ENCODE assay signal across 20 mouse cellular contexts in genomic region chr13:57032871-57033270, GRCm38 (mm10).
A peak's percentile ranks its signal among the peaks of the same experiment; 100 is the strongest.
DNase-seq lines count a peak whose midpoint lies in the region; ATAC-seq and TF ChIP-seq lines count a peak whose summit lies in the region.
"Had no signal": no experiment of that assay in that cellular context is flagged by ENCODE, and none has a peak within 500 bp of the region (broad histone marks: within the 10 kb centered on the region; RNA-seq: fewer than 3 reads in every experiment).

No protein-coding gene starts in this region.

- H3K9ac ChIP-seq in kidney, postnatal 0 days (ENCODE audit: low read depth, low read length) = no peak overlapping the region
- H3K9ac ChIP-seq in limb, embryonic 11.5 days (ENCODE audit: low read length) = no peak overlapping the region
- H3K9ac ChIP-seq in limb, embryonic 12.5 days (replicated peaks) = no peak overlapping the region
- H3K9ac ChIP-seq: embryonic facial prominence, embryonic 13.5 days; heart, embryonic 12.5 days; hindbrain, embryonic 14.5 days had no signal

- no peak for TF ChIP-seq CTCF in kidney, postnatal 0 days (IDR thresholded peaks at IDR 0.05; ENCODE audit: low read depth)
- no peak for TF ChIP-seq CTCF in kidney, adult 2 months (conservative IDR thresholded peaks at IDR 0.05; ENCODE audit: insufficient read depth, insufficient read length, low read depth, low read length)

- no peaks in the 10 kb centered on the region for H3K4me1 ChIP-seq in kidney, postnatal 0 days (replicated peaks; ENCODE audit: insufficient read depth, low read length)
- H3K4me1 ChIP-seq in kidney, adult 2 months (ENCODE audit: control insufficient read depth, insufficient read depth, low read length) = no peaks in the 10 kb centered on the region
- no peaks in the 10 kb centered on the region for H3K4me1 ChIP-seq in limb, embryonic 11.5 days (ENCODE audit: control insufficient read depth, insufficient read depth, low read length)
- peaks cover 20% of the 10 kb centered on the region for H3K4me1 ChIP-seq in limb, embryonic 10.5 days
- H3K4me1 ChIP-seq in limb, embryonic 12.5 days (replicated peaks) = peaks cover 14% of the 10 kb centered on the region
- H3K4me1 ChIP-seq: heart, embryonic 12.5 days; hindbrain, embryonic 10.5 days had no signal

- H3K4me3 ChIP-seq in kidney, postnatal 0 days (replicated peaks; ENCODE audit: low read depth, low read length) = no peak overlapping the region
- H3K4me3 ChIP-seq in kidney, adult 2 months (ENCODE audit: insufficient read depth, low read depth, low read length) = no peak overlapping the region
- no peak overlapping the region for H3K4me3 ChIP-seq in limb, embryonic 11.5 days (ENCODE audit: low read depth, low read length)
- no peak overlapping the region for H3K4me3 ChIP-seq in limb, embryonic 10.5 days
- H3K4me3 ChIP-seq in limb, embryonic 12.5 days (replicated peaks) = no peak overlapping the region
- H3K4me3 ChIP-seq: embryonic facial prominence, embryonic 13.5 days; heart, adult 2 months; heart, embryonic 12.5 days; hindbrain, embryonic 10.5 days had no signal

- WGBS in kidney, postnatal 0 days = 25% methylated on average over 4 of the region's 4 CpGs
- 40% methylated on average over 4 of the region's 4 CpGs for WGBS in kidney, adult 2 months
- 46% methylated on average over 4 of the region's 4 CpGs for WGBS in limb, embryonic 11.5 days
- 46% methylated on average over 4 of the region's 4 CpGs for WGBS in limb, embryonic 10.5 days
- 23% methylated on average over 4 of the region's 4 CpGs for WGBS in limb, embryonic 12.5 days

- H3K9me3 ChIP-seq in kidney, postnatal 0 days (replicated peaks; ENCODE audit: low read length) = no peaks in the 10 kb centered on the region
- H3K9me3 ChIP-seq in limb, embryonic 11.5 days (ENCODE audit: control insufficient read depth, low read length) = no peaks in the 10 kb centered on the region
- no peaks in the 10 kb centered on the region for H3K9me3 ChIP-seq in limb, embryonic 10.5 days (replicated peaks)
- 0 out of 2 replicates have a peak, but pooled peaks cover 3% of the 10 kb centered on the region for H3K9me3 ChIP-seq in limb, embryonic 12.5 days
- H3K9me3 ChIP-seq: embryonic facial prominence, embryonic 13.5 days; heart, embryonic 12.5 days; hindbrain, embryonic 10.5 days had no signal

- no peak overlapping the region for H3K27ac ChIP-seq in kidney, postnatal 0 days
- H3K27ac ChIP-seq in kidney, adult 2 months (ENCODE audit: insufficient read depth, low read depth, low read length) = no peak overlapping the region
- H3K27ac ChIP-seq in limb, embryonic 11.5 days (replicated peaks; ENCODE audit: low read depth, low read length) = peak overlapping the region; percentile 15; the same call in 1 of the 2 replicates
- no peak overlapping the region; the same call in 1 of the 2 replicates for H3K27ac ChIP-seq in limb, embryonic 10.5 days
- peak overlapping the region; percentile 41; the same call in 1 of the 2 replicates for H3K27ac ChIP-seq in limb, embryonic 12.5 days
- H3K27ac ChIP-seq: embryonic facial prominence, embryonic 13.5 days; heart, adult 2 months; hindbrain, embryonic 10.5 days; hindbrain, embryonic 14.5 days had no signal

- H3K27me3 ChIP-seq in kidney, postnatal 0 days (ENCODE audit: insufficient read depth, low read length) = no peaks in the 10 kb centered on the region
- H3K27me3 ChIP-seq in kidney, adult 2 months (replicated peaks; ENCODE audit: control insufficient read depth, insufficient read depth, low read length) = no peaks in the 10 kb centered on the region
- no peaks in the 10 kb centered on the region for H3K27me3 ChIP-seq in limb, embryonic 11.5 days (ENCODE audit: control insufficient read depth, insufficient read depth, low read length)
- H3K27me3 ChIP-seq in limb, embryonic 10.5 days (ENCODE audit: low read depth, poor library complexity, severe bottlenecking) = no peaks in the 10 kb centered on the region
- H3K27me3 ChIP-seq in limb, embryonic 12.5 days = no peaks in the 10 kb centered on the region
- H3K27me3 ChIP-seq: embryonic facial prominence, embryonic 13.5 days; heart, embryonic 12.5 days had no signal

- no peak overlapping the region for H3K4me2 ChIP-seq in kidney, postnatal 0 days (ENCODE audit: low read length)
- H3K4me2 ChIP-seq in limb, embryonic 11.5 days (ENCODE audit: low read depth, severe bottlenecking) = no peak overlapping the region
- 0 out of 2 replicates have a peak overlapping the region, but pooled peaks have one; percentile 6 for H3K4me2 ChIP-seq in limb, embryonic 12.5 days
- H3K4me2 ChIP-seq: embryonic facial prominence, embryonic 13.5 days; heart, embryonic 12.5 days; hindbrain, embryonic 14.5 days had no signal

- ATAC-seq in kidney, postnatal 0 days (replicated peaks; ENCODE audit: low FRiP score, low read depth) = no peak
- peak; percentile 54; the same call in 1 of the 2 replicates for ATAC-seq in limb, embryonic 11.5 days (ENCODE audit: insufficient number of reproducible peaks, low FRiP score, low TSS enrichment, low read depth)
- ATAC-seq in limb, embryonic 12.5 days (ENCODE audit: insufficient number of reproducible peaks, insufficient read depth, low FRiP score, low TSS enrichment, low read depth) = no peak
- no peak for ATAC-seq in monocyte, adult 5-6 weeks (replicated peaks; ENCODE audit: insufficient number of reproducible peaks, low FRiP score, low TSS enrichment, poor library complexity, severe bottlenecking)
- ATAC-seq: forebrain, embryonic 14.5 days had no signal

- no peak for TF ChIP-seq POLR2A in kidney, adult 2 months (IDR thresholded peaks at IDR 0.05; ENCODE audit: low read depth, low read length)

- H3K36me3 ChIP-seq in kidney, postnatal 0 days (ENCODE audit: insufficient read depth, low read length) = no peaks in the 10 kb centered on the region
- H3K36me3 ChIP-seq in kidney, adult 2 months (ENCODE audit: control insufficient read depth, insufficient read depth, low read length) = no peaks in the 10 kb centered on the region
- H3K36me3 ChIP-seq in limb, embryonic 11.5 days (ENCODE audit: control insufficient read depth, insufficient read depth, low read length) = no peaks in the 10 kb centered on the region
- H3K36me3 ChIP-seq in limb, embryonic 10.5 days = no peaks in the 10 kb centered on the region
- no peaks in the 10 kb centered on the region for H3K36me3 ChIP-seq in limb, embryonic 12.5 days
- H3K36me3 ChIP-seq: embryonic facial prominence, embryonic 13.5 days; heart, embryonic 12.5 days; hindbrain, embryonic 10.5 days had no signal

- peak; percentile 21 for DNase-seq in embryo, embryonic 11 days
- DNase-seq in embryo, embryonic 10 days (ENCODE audit: low spot score) = no peak
- DNase-seq in kidney, postnatal 0 days (ENCODE audit: low spot score) = peak; percentile 23
- no peak for DNase-seq in kidney, adult 2 months
- DNase-seq in limb, embryonic 11.5 days (ENCODE audit: low spot score) = peak; percentile 66
- DNase-seq in limb, embryonic 10.5 days (ENCODE audit: low spot score) = no peak
- DNase-seq: adrenal gland, adult 2 months; adrenal gland, postnatal 25 days; cerebellum, adult 18-20 months; cerebellum, adult 9-11 months; cerebellum, postnatal 36 days; gastrocnemius, postnatal 10 days; heart, adult 2 months had no signal

Comparison
In these comparisons a context has a peak if more than half of its experiments do, and no peak if none do; other contexts are left out.
1. DNase-seq: peak in embryo, embryonic 11 days (single experiment), kidney, postnatal 0 days (single experiment) and limb, embryonic 11.5 days (single experiment); none in embryo, embryonic 10 days (single experiment), kidney, adult 2 months (single experiment) and limb, embryonic 10.5 days (single experiment).
2. H3K27ac ChIP-seq: peak in limb, embryonic 11.5 days (single experiment) and limb, embryonic 12.5 days (single experiment); none in kidney, postnatal 0 days (single experiment), kidney, adult 2 months (single experiment) and limb, embryonic 10.5 days (single experiment).